Mouse (Mus musculus) CH12.LX (cell line): ENCODE data around the gene Rcn1.

ENCODE experiments used
- CHD2 ChIP-seq: IDR thresholded peaks from 2 replicates; pipeline ENCODE4 v1.6.1; 2011; ENCODE audit warnings: low read length, improper control_type of control experiment
- CTCF ChIP-seq, 2 experiments: IDR thresholded peaks in 1 of 2; conservative IDR thresholded peaks in 1 of 2; 2 replicates each; pipeline ENCODE4 v1.5.1; 2011 to 2012; ENCODE audit warnings: low read depth in 2 of 2, low read length in 2 of 2, improper control_type of control experiment in 1 of 2, inconsistent platforms in 1 of 2, mild to moderate bottlenecking in 1 of 2, moderate library complexity in 1 of 2
- ELF1 ChIP-seq: IDR thresholded peaks from 2 replicates; pipeline ENCODE4 v1.6.1; 2014; ENCODE audit warnings: low read depth, mild to moderate bottlenecking, inconsistent platforms, low read length, improper control_type of control experiment
- JUN ChIP-seq: IDR thresholded peaks from 2 replicates; pipeline ENCODE4 v1.6.1; 2011; ENCODE audit warnings: low read depth, mild to moderate bottlenecking, low read length, improper control_type of control experiment, moderate library complexity; ENCODE audit not compliant: insufficient read depth
- MAFK ChIP-seq: IDR thresholded peaks from 2 replicates; pipeline ENCODE4 v1.6.1; 2011; ENCODE audit warnings: low read length, improper control_type of control experiment; ENCODE audit not compliant: insufficient replicate concordance
- MAZ ChIP-seq: IDR thresholded peaks from 2 replicates; pipeline ENCODE4 v1.6.1; 2012; ENCODE audit warnings: low read depth, mild to moderate bottlenecking, inconsistent platforms, low read length, improper control_type of control experiment, moderate library complexity
- NELFE ChIP-seq: IDR thresholded peaks from 2 replicates; pipeline ENCODE4 v1.6.1; 2011; ENCODE audit warnings: low read depth, low read length, improper control_type of control experiment
- NRF1 ChIP-seq: IDR thresholded peaks from 2 replicates; pipeline ENCODE4 v1.6.1; 2014; ENCODE audit warnings: low read depth, mild to moderate bottlenecking, inconsistent platforms, low read length, improper control_type of control experiment, moderate library complexity
- POLR2A ChIP-seq: IDR thresholded peaks from 2 replicates; pipeline ENCODE4 v1.6.1; 2011; ENCODE audit warnings: low read depth, mild to moderate bottlenecking, improper control_type of control experiment, low read length
- RAD21 ChIP-seq: IDR thresholded peaks from 2 replicates; pipeline ENCODE4 v1.6.1; 2011; ENCODE audit warnings: low read depth, mild to moderate bottlenecking, low read length, improper control_type of control experiment, moderate library complexity
- TCF12 ChIP-seq: IDR thresholded peaks from 2 replicates; pipeline ENCODE4 v1.6.1; 2014; ENCODE audit warnings: low read depth, mild to moderate bottlenecking, inconsistent platforms, low read length, improper control_type of control experiment
- ZKSCAN1 ChIP-seq: IDR thresholded peaks from 2 replicates; pipeline ENCODE4 v1.6.1; 2012; ENCODE audit warnings: low read depth, inconsistent platforms, low read length, improper control_type of control experiment, borderline replicate concordance
- ZNF384 ChIP-seq: IDR thresholded peaks from 2 replicates; pipeline ENCODE4 v1.6.1; 2012; ENCODE audit warnings: low read depth, low read length, improper control_type of control experiment, inconsistent platforms

DNA sequence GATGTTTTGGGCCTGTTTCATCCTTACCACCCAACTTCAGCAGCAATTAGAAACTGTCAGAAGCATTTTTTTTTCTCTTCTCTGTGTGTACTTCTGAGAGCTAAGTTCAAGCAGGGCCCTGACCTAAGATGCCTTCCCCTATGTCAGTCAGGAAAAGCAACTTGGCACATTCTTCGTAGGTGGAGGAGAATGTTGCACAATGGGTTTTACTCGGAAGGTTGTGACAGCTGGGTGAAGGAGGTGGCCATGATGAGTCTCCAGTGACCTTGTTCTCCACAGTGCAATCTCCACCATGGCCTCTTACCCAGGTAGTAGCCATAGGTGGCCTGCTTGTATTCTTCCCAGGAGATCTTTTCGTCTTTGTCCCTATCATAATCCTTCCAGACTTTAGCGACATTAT lies 4.7 kb downstream of the Rcn1 start:
- no peak for TF ChIP-seq CTCF (conservative IDR thresholded peaks at IDR 0.05 in 1 of 2, IDR thresholded peaks at IDR 0.05 in 1 of 2; ENCODE audit: low read depth in 2 of 2, low read length in 2 of 2)
- TF ChIP-seq POLR2A: no peak
- TF ChIP-seq NELFE: no peak
- TF ChIP-seq ZNF384: no peak
- TF ChIP-seq JUN: no peak
- no peak for TF ChIP-seq ZKSCAN1
- no peak for TF ChIP-seq RAD21
- no peak for TF ChIP-seq ELF1
- TF ChIP-seq TCF12: no peak
- no peak for TF ChIP-seq MAFK
- no peak for TF ChIP-seq NRF1
- TF ChIP-seq MAZ: no peak
- TF ChIP-seq CHD2: no peak
